Mouse (Mus musculus): ENCODE data around the gene Letmd1.

GRCm38 (mm10) chr15:100429959-100430565, 38.8 kb upstream of the Letmd1 start:
- no peak for TF ChIP-seq CTCF (IDR thresholded peaks at IDR 0.05)
- no peak for TF ChIP-seq POLR2A (IDR thresholded peaks at IDR 0.05; ENCODE audit: insufficient read depth, low read depth, low read length)

Data from heart, adult 2 months (tissue).